Mouse (Mus musculus) lung, postnatal 14 days (tissue): ENCODE measurements around the gene Stab2.

ENCODE experiments used
- DNase-seq: peaks from one replicate; pipeline ENCODE4 v3.0.0; 2021

Stab2 gene

DNA sequence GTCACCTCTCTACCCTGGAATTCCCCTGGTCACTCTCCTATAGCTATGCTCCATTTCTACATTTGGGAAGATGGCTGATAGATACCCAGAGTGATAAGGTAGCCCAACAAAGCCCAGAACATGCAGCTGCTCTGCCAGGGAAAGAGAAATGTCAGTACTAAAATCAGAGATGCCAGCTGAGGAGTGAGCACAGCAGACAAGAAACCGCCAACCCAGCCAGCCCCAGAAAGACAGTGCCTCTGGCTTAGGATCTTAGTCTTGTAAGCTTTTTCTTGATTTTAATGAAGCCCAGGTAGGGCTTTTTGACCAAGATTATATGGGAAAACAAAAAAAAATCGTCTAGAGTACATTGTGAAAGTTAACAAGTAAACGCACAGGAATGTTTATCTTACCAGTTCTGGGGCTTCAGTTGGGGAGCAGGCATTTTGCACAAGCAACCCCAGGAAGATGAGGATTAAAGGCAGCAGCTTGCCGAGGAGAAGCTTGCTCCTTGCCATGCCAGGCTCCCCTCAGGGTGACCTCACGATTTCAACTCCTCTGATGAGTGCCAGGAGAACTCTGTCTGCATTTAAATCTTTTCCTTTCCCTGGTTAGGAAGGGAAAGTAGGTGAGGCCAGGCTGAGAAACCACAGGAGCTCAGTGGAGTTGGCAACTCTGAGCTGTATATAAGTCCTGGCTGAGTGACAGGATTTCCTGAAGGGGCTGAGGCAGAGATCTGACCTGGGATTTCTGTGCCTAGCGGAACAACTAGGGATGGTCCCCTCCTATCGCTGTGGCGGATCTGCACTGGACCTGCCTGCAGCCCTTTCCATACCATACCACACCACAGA is at the start of gene Stab2:
Stab2 (minus strand) TSS at position 641 of the 830 bp plus-strand sequence.
- no peak for DNase-seq

GRCm38 (mm10) chr10:87051714-87052113 is 43.9 kb upstream of the Stab2 start:
- no peak for DNase-seq

DNA sequence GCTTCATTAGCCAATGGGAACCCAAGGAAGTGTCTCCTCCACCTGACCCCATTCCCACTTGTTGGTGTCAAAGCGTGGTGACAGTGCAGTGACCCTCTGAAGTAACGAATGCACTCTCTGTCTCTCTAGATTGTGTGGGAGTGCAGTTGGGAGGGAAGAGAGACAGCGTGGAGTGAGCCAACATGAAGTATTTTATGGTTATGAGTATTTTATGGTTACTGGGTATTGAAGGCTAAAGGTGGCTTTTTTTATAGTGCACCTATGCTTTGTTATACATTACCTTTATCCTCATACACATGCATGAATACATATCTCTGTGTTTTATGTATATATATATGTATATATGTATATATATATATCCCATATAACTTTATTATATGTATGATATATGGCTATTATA is 41.4 kb upstream of the Stab2 start:
- no peak for DNase-seq

GRCm38 (mm10) chr10:87046931-87047468 is 39.2 kb upstream of the Stab2 start:
- no peak for DNase-seq

- no peak for DNase-seq
These were observed 38.6 kb upstream of the Stab2 start for GRCm38 (mm10) chr10:87046469-87046868.

GRCm38 (mm10) chr10:87045273-87045672 is 37.4 kb upstream of the Stab2 start:
- DNase-seq = no peak

- no peak for DNase-seq
These were observed 33.4 kb upstream of the Stab2 start for GRCm38 (mm10) chr10:87041265-87041664.

DNA sequence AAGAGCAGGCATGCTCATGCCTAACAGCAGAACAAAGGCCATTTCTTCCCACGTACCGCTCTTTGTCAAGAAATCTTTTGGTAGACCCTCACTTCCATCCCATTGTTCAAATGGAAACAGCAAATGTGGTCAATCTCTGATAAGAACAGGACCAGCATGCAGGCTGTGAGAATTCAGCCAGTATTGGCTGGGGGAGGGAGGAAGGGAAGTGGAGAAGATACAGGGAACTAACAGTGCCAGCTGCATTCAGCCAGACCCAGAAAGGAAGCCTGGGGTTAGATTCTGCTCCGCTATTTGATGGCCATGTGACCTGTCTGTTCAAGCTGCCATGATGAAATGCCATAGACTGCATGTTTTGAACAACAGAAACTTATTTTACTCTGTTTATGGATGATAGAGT is 32.0 kb upstream of the Stab2 start:
- DNase-seq = no peak

GRCm38 (mm10) chr10:87039340-87039739 is 31.5 kb upstream of the Stab2 start:
- no peak for DNase-seq

- no peak for DNase-seq
These were observed 29.2 kb upstream of the Stab2 start for GRCm38 (mm10) chr10:87037062-87037461.

DNA sequence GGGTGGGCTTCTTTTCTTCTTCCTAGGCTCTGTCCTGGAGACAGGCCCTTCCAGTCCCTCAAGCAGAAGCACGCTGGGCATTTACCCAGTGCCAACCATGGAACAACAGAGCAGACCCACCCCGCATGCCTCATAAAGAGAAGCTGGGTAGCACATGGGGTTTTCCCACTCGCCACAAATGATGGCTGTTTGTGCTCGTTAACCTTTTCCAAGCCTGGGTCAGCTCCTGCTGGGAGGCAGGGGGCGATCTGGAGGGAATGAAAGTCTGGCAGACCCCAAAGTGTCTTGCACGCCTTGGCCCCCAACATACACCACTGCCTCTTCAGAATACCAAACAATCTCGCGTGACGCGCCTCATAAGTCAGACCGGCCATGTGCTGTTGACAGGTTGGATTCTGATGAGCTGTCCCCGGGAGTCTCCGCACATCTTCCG is 28.5 kb upstream of the Stab2 start:
- no peak for DNase-seq

GRCm38 (mm10) chr10:87035866-87036265 is 28.0 kb upstream of the Stab2 start:
- DNase-seq = no peak

- DNase-seq = no peak
These were observed 24.9 kb upstream of the Stab2 start for GRCm38 (mm10) chr10:87032768-87033167.

DNA sequence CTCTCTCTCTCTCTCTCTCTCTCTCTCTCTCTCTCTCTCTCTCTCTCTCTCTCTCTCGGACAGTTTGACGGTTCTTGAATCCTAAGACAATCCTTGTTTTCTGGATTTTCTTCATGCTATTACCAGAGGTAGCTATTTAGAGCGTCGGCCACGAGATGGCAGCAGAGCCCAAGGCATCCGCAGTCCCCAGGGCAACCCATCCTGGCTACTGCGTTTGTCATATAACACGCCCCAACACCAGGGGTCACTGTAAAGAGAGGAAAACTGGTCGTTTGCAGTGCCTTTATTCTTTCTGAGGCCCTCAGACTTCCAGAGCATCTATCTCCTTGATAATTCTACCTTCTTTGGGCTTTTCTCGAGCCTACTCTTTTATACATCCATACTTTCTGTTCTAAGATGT is 17.1 kb upstream of the Stab2 start:
- DNase-seq = peak; percentile 86

DNA sequence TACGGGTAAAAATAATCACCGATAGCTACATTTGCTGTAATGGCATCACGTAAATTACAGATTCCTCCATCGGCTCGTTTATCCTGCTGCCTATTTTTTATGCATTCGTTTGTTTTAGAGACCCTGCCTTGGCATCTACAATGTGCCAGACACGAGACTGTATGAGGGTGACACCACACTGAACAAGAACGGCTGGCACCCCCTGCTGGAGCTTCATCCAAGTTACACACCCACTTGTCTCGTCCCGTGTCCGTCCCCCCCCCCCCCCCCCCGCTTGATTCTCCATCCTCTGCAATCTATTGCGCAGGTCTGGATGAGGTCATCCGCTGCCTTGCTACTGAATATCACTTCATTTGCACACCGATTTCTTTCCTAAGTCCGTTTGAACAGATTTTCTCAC is 12.9 kb upstream of the Stab2 start:
- peak; percentile 50 for DNase-seq

DNA sequence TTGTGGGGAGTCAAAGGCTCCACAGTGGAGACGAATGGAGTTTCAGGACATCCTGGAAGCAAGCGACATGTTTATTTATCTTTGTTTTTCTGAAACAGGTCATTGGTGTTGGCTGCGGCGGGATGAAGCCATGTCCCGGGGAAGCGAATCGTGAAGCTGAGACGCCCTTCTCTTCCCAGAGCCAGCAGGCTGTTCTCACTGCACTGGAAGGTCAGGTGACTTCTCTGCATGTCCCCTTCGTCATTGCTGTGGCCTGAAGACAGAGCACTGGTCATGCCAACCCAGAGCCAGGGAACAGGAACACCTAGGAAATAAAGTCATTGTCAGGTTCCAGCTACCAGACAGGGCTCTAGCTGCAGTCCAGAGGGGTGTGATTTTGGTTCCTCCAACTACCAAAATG is 11.1 kb upstream of the Stab2 start:
- no peak for DNase-seq

- DNase-seq = peak; percentile 16
These were observed 8.4 kb upstream of the Stab2 start for GRCm38 (mm10) chr10:87016151-87016692.

DNA sequence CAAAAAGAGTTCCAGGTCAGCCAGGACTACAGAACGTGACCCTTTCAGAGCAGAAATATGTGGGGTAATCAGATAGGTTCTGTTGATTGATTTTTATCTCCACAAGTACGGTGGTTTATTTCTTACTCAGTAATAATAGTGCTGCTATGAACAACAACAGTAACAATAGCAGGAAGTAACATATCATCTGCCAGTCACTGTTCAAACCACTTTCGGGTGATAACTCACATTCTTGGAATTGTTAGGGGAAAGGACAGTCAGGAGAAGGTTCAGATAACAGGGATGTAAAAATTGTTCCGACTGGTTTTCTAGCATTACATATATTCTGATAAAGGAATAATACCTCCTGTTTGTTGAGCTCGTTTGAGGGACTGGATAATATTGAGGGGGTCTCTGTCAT is 7.6 kb upstream of the Stab2 start:
- no peak for DNase-seq

GRCm38 (mm10) chr10:87014391-87014965 is 6.7 kb upstream of the Stab2 start:
- DNase-seq = no peak

DNA sequence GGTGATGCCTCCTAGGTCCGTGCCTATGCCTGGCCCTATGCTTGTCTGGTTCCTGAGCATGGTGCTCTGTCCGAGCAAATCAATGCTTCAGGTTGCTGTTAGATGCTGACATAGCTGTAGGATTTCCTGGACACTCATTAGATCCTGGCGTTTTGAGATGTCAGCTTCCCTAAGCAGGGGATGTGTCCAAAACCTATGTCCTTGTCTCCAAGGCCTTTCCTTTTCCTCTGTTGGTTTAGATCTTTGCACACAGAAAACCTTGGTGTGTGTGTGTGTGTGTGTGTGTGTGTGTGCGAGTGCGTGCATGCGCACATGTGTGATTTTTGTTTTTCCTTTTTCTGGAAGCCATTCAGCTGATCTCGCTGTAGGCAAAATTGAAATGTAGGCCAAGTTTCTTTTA is 4.3 kb upstream of the Stab2 start:
- no peak for DNase-seq

- DNase-seq = no peak
These were observed 332 bp upstream of the Stab2 start for GRCm38 (mm10) chr10:87008215-87008499.

GRCm38 (mm10) chr10:86992238-86992976 is 15.4 kb downstream of the Stab2 start:
- DNase-seq = no peak

DNA sequence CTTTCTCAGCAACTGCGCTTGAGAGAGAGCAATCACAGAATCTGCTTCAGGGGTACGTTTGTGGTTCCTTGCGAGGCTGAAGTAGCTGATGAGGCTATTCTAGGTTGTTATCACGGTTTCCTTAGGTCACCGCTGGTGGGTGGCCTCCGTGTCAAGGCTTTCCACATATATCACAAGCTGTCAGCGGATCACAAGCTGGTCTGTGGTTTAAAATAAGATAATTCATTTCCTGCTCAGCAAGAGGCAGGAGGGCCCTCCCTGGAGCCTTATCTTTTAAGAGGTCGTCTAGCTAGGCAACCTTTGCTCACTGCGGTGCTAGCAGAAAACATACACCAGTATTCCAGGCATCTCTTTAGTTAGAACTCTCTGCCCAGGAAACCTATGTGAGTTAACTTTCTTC is 17.2 kb downstream of the Stab2 start:
- DNase-seq = no peak

- DNase-seq = no peak
These were observed 18.0 kb downstream of the Stab2 start for GRCm38 (mm10) chr10:86989838-86990237.
